Mouse (Mus musculus) midbrain, embryonic 12.5 days (tissue): ENCODE data around the gene Ntn4. TPM values are rescaled to one million over a fixed set of nuclear protein-coding genes. Genes with fewer than 3 reads are reported as not detected.

Experiments used
- ATAC-seq: fragments of 200-750 bp; cut with Nextera tagmentation; 2 replicates; pipeline ENCODE4 v1.8.0; 2017; ENCODE audit warnings: low read depth, moderate TSS enrichment, moderate library complexity; ENCODE audit not compliant: low FRiP score
- H3K27ac ChIP-seq: fragments of 300-500 bp; sonication (generic); replicated peaks from 2 replicates; pipeline ENCODE4 v1.5.1; 2016; ENCODE audit warnings: mild to moderate bottlenecking
- H3K27me3 ChIP-seq: fragments of 300-500 bp; sonication (generic); 2 replicates; pipeline ENCODE4 v1.6.1; 2016; ENCODE audit warnings: mild to moderate bottlenecking
- H3K36me3 ChIP-seq: fragments of 300-500 bp; sonication (generic); 2 replicates; pipeline ENCODE4 v1.6.1; 2016
- H3K4me1 ChIP-seq: fragments of 300-500 bp; sonication (generic); 2 replicates; pipeline ENCODE4 v1.6.1; 2016
- H3K4me2 ChIP-seq: fragments of 300-500 bp; sonication (generic); replicated peaks from 2 replicates; pipeline ENCODE4 v1.6.1; 2016; ENCODE audit warnings: mild to moderate bottlenecking, moderate library complexity
- H3K4me3 ChIP-seq: fragments of 300-500 bp; sonication (generic); 2 replicates; pipeline ENCODE4 v1.5.1; 2016; ENCODE audit warnings: mild to moderate bottlenecking
- H3K9ac ChIP-seq: fragments of 300-500 bp; sonication (generic); replicated peaks from 2 replicates; pipeline ENCODE4 v1.6.1; 2016; ENCODE audit warnings: mild to moderate bottlenecking, moderate library complexity
- H3K9me3 ChIP-seq: fragments of 300-500 bp; sonication (generic); 2 replicates; pipeline ENCODE4 v1.6.1; 2016; ENCODE audit warnings: mild to moderate bottlenecking
- WGBS: fragments of 180-500 bp; shearing (Covaris S2); methylation state at CpG from one replicate; pipeline ENCODE4 v1.1.7; 2016; 5-methylcytosine and 5-hydroxymethylcytosine counted together
- polyA plus RNA-seq: library from polyadenylated mRNA; unstranded; fragments of >200 nt; fragmentation: Nextera tagmentation; extraction: Ambion mirVana; gene quantifications from 2 replicates; pipeline ENCODE4 v1.2.1, GENCODE M21; 2016

Gene Ntn4
- polyA plus RNA-seq, 1 experiment from 2014 or later = 3.3 TPM

GRCm38 (mm10) chr10:93751302-93751701 lies 110.8 kb downstream of the Ntn4 start:
- Histone ChIP-seq H3K27ac (no peak overlapping the region), H3K4me3 (no peak overlapping the region), H3K4me2 (no peak overlapping the region), H3K9ac (no peak overlapping the region), H3K36me3 (no peaks in the 10 kb centered on the region), H3K27me3 (no peaks in the 10 kb centered on the region), H3K4me1 (peaks cover 8% of the 10 kb centered on the region), H3K9me3 (no peaks in the 10 kb centered on the region)
- peak; percentile 74 for ATAC-seq
- 54% methylated on average over 14 of the region's 14 CpGs for WGBS

DNA sequence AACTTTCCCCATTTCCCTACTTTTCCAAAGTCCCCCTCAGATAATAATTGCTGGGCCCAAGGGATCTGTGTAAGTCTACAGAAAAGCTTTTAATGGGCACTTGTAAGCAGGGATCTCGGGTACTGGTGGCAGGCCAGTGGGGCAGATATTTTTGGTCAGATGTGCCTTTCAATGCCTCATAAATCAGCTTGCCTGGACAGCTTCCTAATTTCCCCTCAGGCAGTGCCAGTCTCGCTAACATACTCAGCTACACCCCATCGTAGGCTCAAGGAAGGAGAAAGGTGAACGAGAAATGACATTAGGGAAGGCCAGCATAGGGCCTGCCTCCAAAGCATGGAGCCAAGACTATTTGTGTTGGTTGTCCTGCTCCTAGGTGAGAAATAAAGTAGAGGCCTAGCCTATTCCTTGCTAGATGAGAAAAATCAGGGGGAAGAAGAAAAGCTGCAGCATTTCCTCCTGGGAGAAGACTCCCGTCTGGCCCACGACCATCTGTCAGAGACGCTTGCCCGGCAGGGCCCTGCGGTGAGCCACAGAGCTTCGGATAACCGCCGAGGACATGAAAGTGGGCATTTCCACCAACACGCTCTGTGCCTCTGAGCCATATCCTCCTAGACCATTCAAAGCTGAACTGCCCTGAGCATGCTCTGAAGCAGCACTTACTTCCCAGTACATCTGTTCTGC lies 113.4 kb downstream of the Ntn4 start:
- H3K36me3 ChIP-seq = no peaks in the 10 kb centered on the region
- H3K27ac ChIP-seq = no peak overlapping the region
- 83% methylated on average over 13 of the region's 13 CpGs for WGBS
- H3K27me3 ChIP-seq = no peaks in the 10 kb centered on the region; the same call in 1 of the 2 replicates
- H3K9me3 ChIP-seq = no peaks in the 10 kb centered on the region
- H3K4me3 ChIP-seq = no peak overlapping the region
- H3K9ac ChIP-seq = no peak overlapping the region
- no peak overlapping the region for H3K4me2 ChIP-seq
- peaks cover 9% of the 10 kb centered on the region for H3K4me1 ChIP-seq
- ATAC-seq = no peak

DNA sequence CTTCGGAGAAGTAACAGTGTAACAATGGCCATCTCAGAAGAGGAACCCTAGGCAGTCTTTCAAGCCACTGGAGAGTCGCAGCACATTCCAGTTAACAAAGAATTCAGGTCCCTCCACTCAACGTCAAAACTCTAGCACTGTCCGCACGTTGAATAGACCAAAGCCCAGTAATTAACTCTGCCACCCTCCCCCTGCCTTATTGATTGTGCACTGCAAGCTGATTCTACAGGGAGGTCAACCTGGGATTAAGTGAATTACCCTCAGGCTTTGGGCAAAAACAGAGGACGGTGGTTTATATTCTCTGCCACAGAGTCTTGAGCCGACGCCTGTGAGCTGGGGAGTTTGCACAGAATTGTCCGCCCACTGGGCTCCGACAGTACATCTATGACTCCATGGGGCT lies 115.7 kb downstream of the Ntn4 start:
- no peaks in the 10 kb centered on the region for H3K36me3 ChIP-seq
- no peak for ATAC-seq
- H3K4me3 ChIP-seq = no peak overlapping the region
- no peak overlapping the region for H3K9ac ChIP-seq
- H3K27me3 ChIP-seq = no peaks in the 10 kb centered on the region; the same call in 1 of the 2 replicates
- 22% methylated on average over 10 of the region's 10 CpGs for WGBS
- 0 out of 2 replicates have a peak overlapping the region, but pooled peaks have one; percentile 9 for H3K4me2 ChIP-seq
- no peaks in the 10 kb centered on the region for H3K9me3 ChIP-seq
- H3K4me1 ChIP-seq = peaks cover 11% of the 10 kb centered on the region
- H3K27ac ChIP-seq = no peak overlapping the region

DNA sequence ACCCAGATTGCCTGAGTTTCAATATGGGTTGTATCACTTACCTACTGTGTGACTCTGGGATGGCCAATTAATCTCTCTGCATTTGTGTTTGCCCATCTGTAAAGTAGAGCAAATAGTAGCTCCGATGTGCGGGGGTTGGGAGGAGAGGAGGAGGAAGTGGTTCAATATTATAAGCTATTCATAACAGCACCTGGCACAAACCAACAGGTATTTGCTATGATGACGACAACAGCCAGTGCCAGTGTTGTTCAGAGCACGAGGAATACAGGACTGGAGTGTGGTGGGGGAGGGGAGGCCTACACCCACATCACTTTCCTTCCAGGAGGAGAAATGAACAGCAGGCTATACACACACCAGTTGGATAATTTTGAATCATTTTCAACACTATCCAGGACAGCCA lies 119.2 kb downstream of the Ntn4 start:
- H3K36me3 ChIP-seq = no peaks in the 10 kb centered on the region
- no peak overlapping the region for H3K4me3 ChIP-seq
- no peaks in the 10 kb centered on the region; the same call in 1 of the 2 replicates for H3K27me3 ChIP-seq
- H3K27ac ChIP-seq = no peak overlapping the region
- 73% methylated on average over 4 of the region's 4 CpGs for WGBS
- H3K9ac ChIP-seq = no peak overlapping the region
- no peak for ATAC-seq
- no peak overlapping the region for H3K4me2 ChIP-seq
- no peaks in the 10 kb centered on the region for H3K9me3 ChIP-seq
- H3K4me1 ChIP-seq = peaks cover 9% of the 10 kb centered on the region

DNA sequence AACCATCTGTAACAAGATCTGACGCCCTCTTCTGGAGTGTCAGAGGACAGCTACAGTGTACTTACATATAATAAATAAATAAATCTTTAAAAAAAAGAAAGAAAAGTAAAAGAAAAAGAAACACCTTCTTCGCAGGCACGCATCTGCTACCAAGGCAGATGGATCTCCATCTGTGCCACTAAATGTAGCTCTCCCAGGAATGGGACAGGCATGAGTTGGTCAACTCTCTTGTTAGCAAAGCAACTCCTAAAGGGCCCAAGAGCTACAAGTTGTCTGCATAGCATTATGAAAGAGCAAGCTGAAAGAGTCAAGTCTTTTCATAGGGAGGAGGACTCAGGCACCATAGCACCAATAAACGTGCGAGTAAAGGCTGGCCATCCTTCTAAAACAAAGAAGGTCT lies 119.9 kb downstream of the Ntn4 start:
- Histone ChIP-seq H3K9ac (no peak overlapping the region), H3K27me3 (no peaks in the 10 kb centered on the region; the same call in 1 of the 2 replicates), H3K4me2 (no peak overlapping the region), H3K4me1 (peaks cover 9% of the 10 kb centered on the region), H3K27ac (no peak overlapping the region), H3K4me3 (no peak overlapping the region), H3K9me3 (no peaks in the 10 kb centered on the region), H3K36me3 (no peaks in the 10 kb centered on the region)
- no peak for ATAC-seq
- WGBS = 79% methylated on average over 5 of the region's 5 CpGs

GRCm38 (mm10) chr10:93763074-93763473 lies 122.6 kb downstream of the Ntn4 start:
- H3K27ac ChIP-seq = no peak overlapping the region
- 40% methylated on average over 5 of the region's 5 CpGs for WGBS

DNA sequence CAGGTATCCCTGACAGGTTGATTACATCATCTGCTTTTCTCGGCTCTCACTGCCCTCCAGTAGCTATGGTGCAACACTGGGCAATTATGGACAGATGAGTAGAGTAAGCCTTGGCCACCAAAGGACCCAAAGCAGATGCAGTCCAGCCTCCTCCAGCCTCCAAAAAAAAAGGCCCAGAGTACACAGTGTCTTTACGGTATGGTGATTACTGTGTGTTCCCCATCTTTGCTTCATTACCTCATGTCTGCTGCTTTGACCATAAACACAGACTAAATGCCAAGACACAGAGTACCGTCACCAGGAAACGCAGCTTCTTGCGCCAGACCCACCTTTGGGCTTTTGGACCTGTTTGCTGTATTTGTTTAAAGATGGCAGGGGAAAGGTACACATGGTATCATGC lies 125.7 kb downstream of the Ntn4 start:
- ATAC-seq = no peak
- no peak overlapping the region for H3K9ac ChIP-seq
- H3K4me2 ChIP-seq = no peak overlapping the region
- no peaks in the 10 kb centered on the region for H3K9me3 ChIP-seq
- no peaks in the 10 kb centered on the region for H3K36me3 ChIP-seq
- no peaks in the 10 kb centered on the region; the same call in 1 of the 2 replicates for H3K27me3 ChIP-seq
- 96% methylated on average over 5 of the region's 5 CpGs for WGBS
- no peaks in the 10 kb centered on the region for H3K4me1 ChIP-seq
- no peak overlapping the region for H3K4me3 ChIP-seq
- H3K27ac ChIP-seq = no peak overlapping the region

More at GRCm38 (mm10) chr10:93763074-93763473, 122.6 kb downstream of the Ntn4 start:
- H3K4me3 ChIP-seq = no peak overlapping the region
- H3K9ac ChIP-seq = no peak overlapping the region
- H3K9me3 ChIP-seq = no peaks in the 10 kb centered on the region
- no peak for ATAC-seq
- H3K36me3 ChIP-seq = no peaks in the 10 kb centered on the region
- 0 out of 2 replicates have a peak, but pooled peaks cover 3% of the 10 kb centered on the region for H3K4me1 ChIP-seq
- H3K4me2 ChIP-seq = no peak overlapping the region
- H3K27me3 ChIP-seq = no peaks in the 10 kb centered on the region; the same call in 1 of the 2 replicates

DNA sequence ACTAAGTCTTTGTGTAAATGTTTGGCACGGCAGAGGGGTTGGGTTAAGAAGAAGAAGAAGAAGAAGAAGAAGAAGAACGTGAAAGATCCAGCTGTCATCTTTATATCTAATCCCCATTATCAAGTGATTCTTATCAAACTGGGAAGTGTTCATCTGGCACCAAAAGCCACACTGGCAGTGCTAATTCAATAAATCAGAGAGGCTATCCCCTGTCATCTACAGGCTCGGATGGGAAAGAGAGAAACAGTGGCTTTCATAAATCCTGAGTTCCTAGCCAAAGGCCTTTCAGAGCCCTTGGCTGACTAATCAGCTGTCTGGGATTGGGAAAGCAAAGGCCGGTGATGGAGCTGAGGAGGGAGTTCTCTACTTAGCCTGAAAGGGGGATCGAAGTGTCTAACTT lies 126.8 kb downstream of the Ntn4 start:
- H3K27me3 ChIP-seq = no peaks in the 10 kb centered on the region; the same call in 1 of the 2 replicates
- H3K4me2 ChIP-seq = no peak overlapping the region
- WGBS = 68% methylated on average over 5 of the region's 5 CpGs
- no peak for ATAC-seq
- no peaks in the 10 kb centered on the region for H3K4me1 ChIP-seq
- no peaks in the 10 kb centered on the region for H3K9me3 ChIP-seq
- no peak overlapping the region for H3K4me3 ChIP-seq
- no peak overlapping the region for H3K9ac ChIP-seq
- no peaks in the 10 kb centered on the region for H3K36me3 ChIP-seq
- H3K27ac ChIP-seq = no peak overlapping the region

DNA sequence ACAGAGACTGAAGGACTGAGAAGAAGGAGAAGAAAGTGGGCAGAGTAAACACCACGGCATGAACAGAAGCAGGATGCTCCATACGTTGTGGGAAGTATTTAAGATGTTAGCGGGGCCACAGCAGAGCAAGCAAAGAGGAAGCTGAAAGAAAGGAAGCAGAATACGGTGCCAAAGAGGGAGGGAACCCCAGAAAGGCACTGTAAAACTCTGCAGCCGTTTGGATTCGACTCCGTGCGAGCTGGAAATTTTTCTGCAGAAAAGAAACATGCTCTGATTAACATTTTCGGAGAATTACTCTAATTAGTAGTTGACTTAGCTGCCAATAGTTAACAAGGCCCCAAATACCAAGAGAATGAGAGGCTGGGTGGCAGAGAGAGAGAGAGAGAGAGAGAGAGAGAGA lies 127.7 kb downstream of the Ntn4 start:
- H3K36me3 ChIP-seq = no peaks in the 10 kb centered on the region
- WGBS = 75% methylated on average over 9 of the region's 9 CpGs
- no peaks in the 10 kb centered on the region; the same call in 1 of the 2 replicates for H3K27me3 ChIP-seq
- no peak overlapping the region for H3K27ac ChIP-seq
- H3K4me2 ChIP-seq = no peak overlapping the region
- H3K9ac ChIP-seq = no peak overlapping the region
- no peak for ATAC-seq
- H3K4me1 ChIP-seq = no peaks in the 10 kb centered on the region
- no peak overlapping the region for H3K4me3 ChIP-seq
- H3K9me3 ChIP-seq = no peaks in the 10 kb centered on the region

DNA sequence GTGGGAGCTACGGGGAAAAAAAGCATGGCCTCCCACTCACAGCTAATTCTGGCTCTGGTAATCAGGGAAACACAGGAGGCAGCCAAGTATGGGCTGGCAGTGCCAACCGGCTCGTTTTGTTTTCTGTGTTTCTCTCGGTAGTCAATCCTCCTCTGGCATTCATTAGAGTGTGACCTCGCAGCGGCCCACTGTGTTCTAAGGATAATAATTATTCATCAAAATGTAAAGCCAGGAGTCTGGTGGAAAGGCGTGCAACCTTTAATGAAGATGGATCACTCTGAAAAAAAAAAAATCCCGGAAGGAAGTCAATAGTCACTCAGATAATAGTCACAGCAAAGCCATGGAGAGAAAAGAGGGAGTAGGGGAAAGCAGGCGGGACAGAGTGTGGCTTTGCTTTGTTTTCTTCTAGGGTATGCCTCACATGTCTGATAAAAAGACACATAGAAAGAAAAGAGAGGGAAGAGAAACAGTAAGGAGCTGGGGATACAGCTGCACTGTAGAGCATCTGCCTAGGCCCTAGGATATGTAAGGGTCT lies 131.5 kb downstream of the Ntn4 start:
- no peak overlapping the region for H3K4me3 ChIP-seq
- 63% methylated on average over 9 of the region's 9 CpGs for WGBS
- no peak overlapping the region for H3K9ac ChIP-seq
- no peaks in the 10 kb centered on the region for H3K9me3 ChIP-seq
- no peak overlapping the region for H3K4me2 ChIP-seq
- ATAC-seq = no peak
- no peaks in the 10 kb centered on the region for H3K4me1 ChIP-seq
- no peak overlapping the region for H3K27ac ChIP-seq
- H3K36me3 ChIP-seq = no peaks in the 10 kb centered on the region
- no peaks in the 10 kb centered on the region; the same call in 1 of the 2 replicates for H3K27me3 ChIP-seq

- Histone ChIP-seq H3K4me3 (no peak overlapping the region), H3K9ac (no peak overlapping the region), H3K9me3 (no peaks in the 10 kb centered on the region), H3K36me3 (no peaks in the 10 kb centered on the region), H3K27me3 (no peaks in the 10 kb centered on the region; the same call in 1 of the 2 replicates), H3K4me2 (no peak overlapping the region), H3K4me1 (no peaks in the 10 kb centered on the region), H3K27ac (no peak overlapping the region)
- WGBS = 94% methylated on average over 3 of the region's 3 CpGs
- ATAC-seq = no peak
Measured at GRCm38 (mm10) chr10:93772492-93772891, 132.0 kb downstream of the Ntn4 start.

- Histone ChIP-seq H3K4me2 (no peak overlapping the region), H3K27ac (no peak overlapping the region), H3K36me3 (no peaks in the 10 kb centered on the region), H3K4me3 (no peak overlapping the region), H3K27me3 (no peaks in the 10 kb centered on the region), H3K9ac (no peak overlapping the region), H3K9me3 (no peaks in the 10 kb centered on the region), H3K4me1 (no peaks in the 10 kb centered on the region)
- no peak for ATAC-seq
- 50% methylated on average over 5 of the region's 5 CpGs for WGBS
Measured at GRCm38 (mm10) chr10:93776731-93777151, 136.3 kb downstream of the Ntn4 start.
